Mouse (Mus musculus): ENCODE measurements around the gene Dnpep. TPM values are rescaled to one million over a fixed set of nuclear protein-coding genes. Genes with fewer than 3 reads are reported as not detected.

Gene Dnpep
- total and polyA plus RNA-seq, 3 experiments = 35.9 to 59.3 TPM; not detected in 1

GRCm38 (mm10) chr1:75304662-75305061 lies 13.1 kb downstream of the Dnpep start:
- H3K79me2 ChIP-seq (ENCODE audit: control insufficient read depth, insufficient read depth, low read length, poor library complexity) = no peaks in the 10 kb centered on the region
- H3K27me3 ChIP-seq (ENCODE audit: control insufficient read depth in 1 of 2, insufficient read depth in 2 of 2, low read length in 2 of 2) = no peaks in the 10 kb centered on the region
- no peaks in the 10 kb centered on the region for H3K4me1 ChIP-seq (ENCODE audit: control insufficient read depth in 1 of 2, insufficient read depth in 2 of 2, low read length in 2 of 2)
- no peak overlapping the region for H3K4me3 ChIP-seq (ENCODE audit: control insufficient read depth in 1 of 2, insufficient read depth in 1 of 2, low read depth in 2 of 2, low read length in 2 of 2)
- peaks cover 0 to 2% of the 10 kb centered on the region in 2 experiments; a peak in 1 of 4 replicates for H3K36me3 ChIP-seq (ENCODE audit: control insufficient read depth in 1 of 2, insufficient read depth in 2 of 2, low read length in 2 of 2)
- H3K9me3 ChIP-seq (replicated peaks; ENCODE audit: insufficient read depth, low read length) = no peaks in the 10 kb centered on the region
- TF ChIP-seq RAD21 (IDR thresholded peaks at IDR 0.05; ENCODE audit: low read depth, low read length) (no peak), MAZ (IDR thresholded peaks at IDR 0.05; ENCODE audit: low read depth, low read length) (no peak), JUND (IDR thresholded peaks at IDR 0.05; ENCODE audit: low read depth, low read length) (no peak), POLR2A (IDR thresholded peaks at IDR 0.05; ENCODE audit: control insufficient read depth in 1 of 2, insufficient read depth in 1 of 2, low read depth in 1 of 2, low read length in 2 of 2, poor library complexity in 1 of 2) (no peak), ZNF384 (IDR thresholded peaks at IDR 0.05; ENCODE audit: low read depth, low read length) (no peak), GABPA (IDR thresholded peaks at IDR 0.05; ENCODE audit: low read depth, low read length) (no peak), ETS1 (IDR thresholded peaks at IDR 0.05; ENCODE audit: low read depth, low read length) (no peak), MXI1 (IDR thresholded peaks at IDR 0.05; ENCODE audit: low read depth, low read length) (no peak), BHLHE40 (IDR thresholded peaks at IDR 0.05; ENCODE audit: borderline replicate concordance, low read depth, low read length) (no peak), MYB (IDR thresholded peaks at IDR 0.05; ENCODE audit: low read depth, low read length) (no peak), SIN3A (IDR thresholded peaks at IDR 0.05; ENCODE audit: low read length) (no peak), MAX (IDR thresholded peaks at IDR 0.05; ENCODE audit: low read length) (no peak), CHD1 (IDR thresholded peaks at IDR 0.05; ENCODE audit: low read depth, low read length) (no peak), POLR2AphosphoS5 (IDR thresholded peaks at IDR 0.05; ENCODE audit: borderline replicate concordance, low read depth, low read length) (no peak), ZKSCAN1 (IDR thresholded peaks at IDR 0.05; ENCODE audit: low read depth, low read length) (no peak), TCF12 (IDR thresholded peaks at IDR 0.05; ENCODE audit: low read depth, low read length) (no peak), KAT2A (conservative IDR thresholded peaks at IDR 0.05; ENCODE audit: low read depth, low read length) (no peak), POLR2AphosphoS2 (IDR thresholded peaks at IDR 0.05; ENCODE audit: low read length) (no peak)
- H3K9ac ChIP-seq (ENCODE audit: control insufficient read depth, low read depth, low read length, poor library complexity, severe bottlenecking) = no peak overlapping the region
- H3K27ac ChIP-seq (ENCODE audit: control insufficient read depth, low read depth, low read length) = no peak overlapping the region
- no peak for DNase-seq (ENCODE audit: low read depth, low spot score)

- TF ChIP-seq KAT2A (conservative IDR thresholded peaks at IDR 0.05; ENCODE audit: low read depth, low read length) = no peak
- no peak for TF ChIP-seq MXI1 (IDR thresholded peaks at IDR 0.05; ENCODE audit: low read depth, low read length)
- no peak for TF ChIP-seq ZKSCAN1 (IDR thresholded peaks at IDR 0.05; ENCODE audit: low read depth, low read length)
- TF ChIP-seq USF1 (IDR thresholded peaks at IDR 0.05; ENCODE audit: low read depth, low read length) = no peak
- TF ChIP-seq RAD21 (IDR thresholded peaks at IDR 0.05; ENCODE audit: low read depth, low read length) = no peak
- no peak for TF ChIP-seq GABPA (IDR thresholded peaks at IDR 0.05; ENCODE audit: low read depth, low read length)
- no peak for TF ChIP-seq MEF2A (IDR thresholded peaks at IDR 0.05; ENCODE audit: extremely low read depth, insufficient replicate concordance, low read depth, low read length, poor library complexity, severe bottlenecking)
- TF ChIP-seq SMC3 (IDR thresholded peaks at IDR 0.05; ENCODE audit: low read depth, low read length) = no peak
- Histone ChIP-seq H3K4me1 (ENCODE audit: control insufficient read depth in 1 of 2, insufficient read depth in 2 of 2, low read length in 2 of 2) (no peaks in the 10 kb centered on the region), H3K27ac (ENCODE audit: control insufficient read depth, low read depth, low read length) (no peak overlapping the region), H3K36me3 (ENCODE audit: control insufficient read depth in 1 of 2, insufficient read depth in 2 of 2, low read length in 2 of 2) (no peaks in the 10 kb centered on the region), H3K9ac (ENCODE audit: control insufficient read depth, low read depth, low read length, poor library complexity, severe bottlenecking) (no peak overlapping the region), H3K4me3 (ENCODE audit: control insufficient read depth in 1 of 2, insufficient read depth in 1 of 2, low read depth in 2 of 2, low read length in 2 of 2) (no peak overlapping the region), H3K27me3 (ENCODE audit: control insufficient read depth in 1 of 2, insufficient read depth in 2 of 2, low read length in 2 of 2) (peaks cover 1 to 2% of the 10 kb centered on the region in 2 experiments; a peak in 2 of 4 replicates), H3K79me2 (ENCODE audit: control insufficient read depth, insufficient read depth, low read length, poor library complexity) (no peaks in the 10 kb centered on the region), H3K9me3 (replicated peaks; ENCODE audit: insufficient read depth, low read length) (no peaks in the 10 kb centered on the region)
- DNase-seq (ENCODE audit: low read depth, low spot score) = no peak
Measured at GRCm38 (mm10) chr1:75294294-75294693, 23.5 kb downstream of the Dnpep start.

All from MEL (cell line).